In genomic region chr9:58841655-58842054, GRCm38 (mm10) we compare ENCODE assay signal across 9 mouse cellular contexts. TPM values are rescaled to one million over a fixed set of nuclear protein-coding genes. Genes with fewer than 3 reads are reported as not detected.
DNase-seq lines count a peak whose midpoint lies in the region; ATAC-seq and TF ChIP-seq lines count a peak whose summit lies in the region.
"Had no signal": no experiment of that assay in that cellular context is flagged by ENCODE, and none has a peak within 500 bp of the region (broad histone marks: within the 10 kb centered on the region; RNA-seq: fewer than 3 reads in every experiment).

No protein-coding gene starts in this region.

- H3K9me3 ChIP-seq in kidney, embryonic 14.5 days (ENCODE audit: control insufficient read depth, low read length): no peaks in the 10 kb centered on the region
- H3K9me3 ChIP-seq in MEL (replicated peaks; ENCODE audit: insufficient read depth, low read length): no peaks in the 10 kb centered on the region
- H3K9me3 ChIP-seq: liver, embryonic 15.5 days had no signal

- no peak overlapping the region for H3K27ac ChIP-seq in kidney, embryonic 14.5 days (ENCODE audit: low read depth, low read length)
- no peak overlapping the region for H3K27ac ChIP-seq in MEL (ENCODE audit: control insufficient read depth, low read depth, low read length)
- H3K27ac ChIP-seq: liver, embryonic 15.5 days had no signal

- H3K36me3 ChIP-seq in kidney, embryonic 14.5 days (ENCODE audit: control insufficient read depth, insufficient read depth, low read length): no peaks in the 10 kb centered on the region
- H3K36me3 ChIP-seq in MEL (ENCODE audit: control insufficient read depth in 1 of 2, insufficient read depth in 2 of 2, low read length in 2 of 2) (no peaks in the 10 kb centered on the region), myocyte (ENCODE audit: control insufficient read depth, insufficient read depth) (no peaks in the 10 kb centered on the region)
- H3K36me3 ChIP-seq: liver, embryonic 15.5 days had no signal

- H3K27me3 ChIP-seq in kidney, embryonic 14.5 days (ENCODE audit: control insufficient read depth, insufficient read depth, low read length): no peaks in the 10 kb centered on the region
- peaks cover 0 to 8% of the 10 kb centered on the region in 2 experiments; a peak in 2 of 4 replicates for H3K27me3 ChIP-seq in MEL (ENCODE audit: control insufficient read depth in 1 of 2, insufficient read depth in 2 of 2, low read length in 2 of 2)
- H3K27me3 ChIP-seq in myocyte (ENCODE audit: control insufficient read depth, insufficient read depth, insufficient read length): peaks cover 45% of the 10 kb centered on the region
- H3K27me3 ChIP-seq: liver, embryonic 15.5 days had no signal

- WGBS in kidney, embryonic 14.5 days: 12% methylated on average over 6 of the region's 6 CpGs

- no peak for TF ChIP-seq CTCF in MEL (IDR thresholded peaks at IDR 0.05 in 2 of 3, conservative IDR thresholded peaks at IDR 0.05 in 1 of 3; ENCODE audit: control insufficient read depth in 1 of 3, insufficient read depth in 1 of 3, low read depth in 2 of 3, low read length in 3 of 3, poor library complexity in 1 of 3, severe bottlenecking in 1 of 3)
- no peak for TF ChIP-seq CTCF in brain, embryonic 14.5 days (IDR thresholded peaks at IDR 0.05; ENCODE audit: borderline replicate concordance, extremely low read depth, insufficient read depth, insufficient read length)

- no peaks in the 10 kb centered on the region for H3K79me2 ChIP-seq in MEL (ENCODE audit: control insufficient read depth, insufficient read depth, low read length, poor library complexity)
- no peaks in the 10 kb centered on the region for H3K79me2 ChIP-seq in myocyte (ENCODE audit: control insufficient read depth, insufficient read depth)

- DNase-seq in kidney, adult 11 months: peak; percentile 28
- peak; percentile 68 for DNase-seq in MEL (ENCODE audit: low read depth, low spot score)
- DNase-seq in brain, embryonic 14.5 days (ENCODE audit: low read depth): peak; percentile 49
- DNase-seq in kidney, adult 8-10 months: peak; percentile 15 to 60
- DNase-seq in right cerebral cortex, postnatal 14 days: no peak
- no peak for DNase-seq in left cerebral cortex, postnatal 36 days (ENCODE audit: low spot score in 2 of 2)

- H3ac ChIP-seq in myocyte (ENCODE audit: control insufficient read depth, insufficient read length): no peak overlapping the region

- no peak overlapping the region for H3K4me2 ChIP-seq in kidney, embryonic 14.5 days (replicated peaks; ENCODE audit: low read depth, low read length)
- H3K4me2 ChIP-seq in myocyte (ENCODE audit: low read depth): no peak overlapping the region
- H3K4me2 ChIP-seq: liver, embryonic 15.5 days had no signal

- TF ChIP-seq POLR2A in MEL (IDR thresholded peaks at IDR 0.05; ENCODE audit: control insufficient read depth in 1 of 2, insufficient read depth in 1 of 2, low read depth in 1 of 2, low read length in 2 of 2, poor library complexity in 1 of 2) (no peak), myocyte (IDR thresholded peaks at IDR 0.05; ENCODE audit: insufficient read length, low read depth) (no peak)
- TF ChIP-seq POLR2A in brain, embryonic 14.5 days (IDR thresholded peaks at IDR 0.05; ENCODE audit: borderline replicate concordance, extremely low read depth, insufficient read depth, insufficient read length, poor library complexity, severe bottlenecking): no peak

- H3K9ac ChIP-seq in kidney, embryonic 14.5 days (ENCODE audit: low read depth, low read length): no peak overlapping the region
- H3K9ac ChIP-seq in MEL (ENCODE audit: control insufficient read depth, low read depth, low read length, poor library complexity, severe bottlenecking): no peak overlapping the region
- H3K9ac ChIP-seq: liver, embryonic 15.5 days had no signal

- no peak for TF ChIP-seq RAD21 in MEL (IDR thresholded peaks at IDR 0.05; ENCODE audit: low read depth, low read length)

- no peak overlapping the region for H3K4me3 ChIP-seq in kidney, embryonic 14.5 days (ENCODE audit: low read length)
- H3K4me3 ChIP-seq in MEL (ENCODE audit: control insufficient read depth in 1 of 2, insufficient read depth in 1 of 2, low read depth in 2 of 2, low read length in 2 of 2) (no peak overlapping the region), myocyte (no peak overlapping the region)
- H3K4me3 ChIP-seq: liver, embryonic 15.5 days had no signal

- TF ChIP-seq EP300 in MEL (IDR thresholded peaks at IDR 0.05; ENCODE audit: low read depth in 1 of 2, low read length in 2 of 2): no peak

- no peak for ATAC-seq in kidney, embryonic 14.5 days (ENCODE audit: low FRiP score, low TSS enrichment)

- H3K4me1 ChIP-seq in kidney, embryonic 14.5 days (ENCODE audit: control insufficient read depth, insufficient read depth, low read length): no peaks in the 10 kb centered on the region
- no peaks in the 10 kb centered on the region for H3K4me1 ChIP-seq in MEL (ENCODE audit: control insufficient read depth in 1 of 2, insufficient read depth in 2 of 2, low read length in 2 of 2)
- H3K4me1 ChIP-seq: liver, embryonic 15.5 days had no signal

- intact Hi-C loops in left cerebral cortex, postnatal 36 days (cut with DNase I): no loop called here

TF ChIP-seq in MEL, 35 proteins besides CTCF, POLR2A, EP300 and RAD21:
- TF ChIP-seq SIN3A (IDR thresholded peaks at IDR 0.05; ENCODE audit: low read length) (peak; percentile 32; the same call in 1 of the 2 replicates), CHD1 (IDR thresholded peaks at IDR 0.05; ENCODE audit: low read depth, low read length) (no peak), MXI1 (IDR thresholded peaks at IDR 0.05; ENCODE audit: low read depth, low read length) (peak; percentile 88)

TF ChIP-seq in myocyte, 11 proteins besides CTCF, POLR2A, EP300 and RAD21:
- TF ChIP-seq REST (IDR thresholded peaks at IDR 0.05; ENCODE audit: insufficient read depth, insufficient read length) (peak; percentile 99), TCF3 (IDR thresholded peaks at IDR 0.05; ENCODE audit: insufficient read length, low read depth) (no peak), E2F4 (IDR thresholded peaks at IDR 0.05; ENCODE audit: insufficient read depth) (no peak)

RNA-seq across cellular contexts. Expression of gene Hcn4, which starts 18.4 kb away (rescaled TPM):
- 0.36 and 0.51 TPM in 2 replicates for polyA plus RNA-seq in kidney, embryonic 14.5 days (2014; fragmentation: Nextera tagmentation; extraction: Ambion mirVana)
- total RNA-seq in MEL (2012; rRNA removed): not detected in 2 replicates
- polyA plus RNA-seq in MEL (2012; ENCODE audit: insufficient read depth in 1 of 2, insufficient read length in 2 of 2, low read depth in 1 of 2, low replicate concordance in 2 of 2, missing spikeins in 1 of 2): not detected
- polyA plus RNA-seq in brain, embryonic 14.5 days (2012; rRNA removed): 8.5 and 20.3 TPM in 2 replicates
- polyA plus RNA-seq in myocyte (2012; fragmentation: generic; extraction: Trizol): 0.01 TPM
- total RNA-seq in left cerebral cortex, postnatal 36 days (2021): 1 to 10 TPM; 4.6 to 6.7 TPM
- polyA plus RNA-seq: liver, embryonic 15.5 days had no signal

Comparison
In these comparisons a context has a peak if more than half of its experiments do, and no peak if none do; other contexts are left out.
1. DNase-seq: peak in kidney, adult 11 months (single experiment), MEL (single experiment), brain, embryonic 14.5 days (single experiment) and kidney, adult 8-10 months (2 of 2); none in right cerebral cortex, postnatal 14 days (single experiment) and left cerebral cortex, postnatal 36 days (0 of 2).